Mouse (Mus musculus): ENCODE measurements around the gene Olfr514. TPM values are rescaled to one million over a fixed set of nuclear protein-coding genes. Genes with fewer than 3 reads are reported as not detected.
"Not testable (repeated sequence)": the region's sequence is repeated elsewhere in the genome, so short reads cannot be mapped to it uniquely, and the experiment has no call there.

Gene Olfr514
- not detected in 2 replicates for polyA plus RNA-seq (2016; fragmentation: Nextera tagmentation; extraction: Ambion mirVana)

DNA sequence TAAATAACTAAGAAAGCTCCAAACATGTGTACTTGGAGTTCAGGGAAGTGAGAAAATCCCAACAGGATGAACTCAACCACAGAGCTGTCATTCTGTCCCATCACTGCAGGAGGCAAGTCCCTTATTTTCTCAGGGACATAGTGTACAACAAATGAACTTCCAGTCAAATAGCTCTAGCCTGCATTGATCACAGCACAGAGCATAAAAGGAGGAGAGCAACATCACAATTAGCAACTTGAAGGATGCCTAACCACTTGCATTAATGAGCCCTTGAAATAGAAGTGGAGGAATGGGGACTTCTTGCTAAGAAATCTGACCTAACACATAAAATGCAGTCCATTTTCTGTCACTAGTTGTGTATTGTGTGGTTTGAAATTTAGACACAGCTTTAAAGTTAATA, at the start of gene Olfr514:
Olfr514 (minus strand) TSS at position 101 of the 400 bp plus-strand sequence.
- Histone ChIP-seq H3K27ac (no peak within 1 kb of the TSS), H3K36me3 (no peaks in the 10 kb centered on the region), H3K9ac (replicated peaks) (no peak within 1 kb of the TSS), H3K27me3 (no peaks in the 10 kb centered on the region), H3K4me3 (replicated peaks) (no peak within 1 kb of the TSS), H3K4me2 (no peak within 1 kb of the TSS), H3K4me1 (replicated peaks) (no peaks in the 10 kb centered on the region), H3K9me3 (0 out of 2 replicates have a peak, but pooled peaks cover 4% of the 10 kb centered on the region)
- ATAC-seq (ENCODE audit: insufficient number of reproducible peaks, insufficient read depth, low FRiP score, low TSS enrichment, low read depth), result no peak

DNA sequence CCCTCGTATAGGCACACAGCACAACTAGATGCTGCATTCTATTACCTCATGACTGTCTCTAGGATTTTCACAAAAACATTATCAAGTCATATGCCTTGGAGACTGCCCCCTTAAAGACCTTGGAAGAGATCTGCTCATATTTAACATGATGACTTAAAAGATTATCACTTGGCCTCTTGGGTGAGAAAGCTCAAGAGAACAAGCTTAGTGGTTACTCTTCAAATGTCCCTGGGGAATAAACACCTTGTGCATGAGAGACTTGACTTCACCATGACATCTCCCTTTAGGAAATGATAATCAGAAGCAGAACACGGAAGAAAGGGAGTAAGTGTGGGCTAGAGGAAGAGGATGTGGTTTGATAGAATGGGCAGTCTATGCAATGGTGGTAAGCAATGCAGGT, 46.5 kb upstream of the Olfr514 start, which contains the start of gene Olfr517:
Olfr517 (minus strand) TSS at position 101 of the 400 bp plus-strand sequence.
- no peak for ATAC-seq (ENCODE audit: insufficient number of reproducible peaks, insufficient read depth, low FRiP score, low TSS enrichment, low read depth)
- Histone ChIP-seq H3K36me3 (no peaks in the 10 kb centered on the region), H3K9ac (replicated peaks) (no peak within 1 kb of the TSS), H3K4me1 (replicated peaks) (no peaks in the 10 kb centered on the region), H3K27me3 (no peaks in the 10 kb centered on the region), H3K27ac (no peak within 1 kb of the TSS), H3K4me3 (replicated peaks) (no peak within 1 kb of the TSS), H3K4me2 (no peak within 1 kb of the TSS), H3K9me3 (no peaks in the 10 kb centered on the region)
- 73% methylated on average over 2 of the region's 2 CpGs for WGBS

DNA sequence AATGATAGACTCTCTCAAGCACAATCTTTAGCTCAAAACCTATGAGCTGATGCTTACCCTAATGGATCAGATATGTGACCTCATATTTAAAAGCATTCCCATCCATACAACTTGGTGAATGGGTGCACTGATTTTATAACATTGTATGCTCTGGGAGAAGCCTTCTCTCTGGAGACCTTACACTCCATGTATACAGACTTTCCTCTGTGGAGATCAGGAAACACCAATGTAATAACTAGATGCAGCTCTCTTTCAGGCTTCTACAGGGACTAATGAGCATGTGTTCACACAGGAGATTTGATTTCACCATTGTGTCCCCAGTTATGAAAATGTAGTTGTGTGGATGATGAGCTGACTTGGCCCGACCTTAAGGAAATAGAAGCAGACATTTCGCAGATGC, 24.6 kb upstream of the Olfr514 start, which contains the start of gene Olfr516:
Olfr516 (minus strand) TSS at position 101 of the 400 bp plus-strand sequence.
- Histone ChIP-seq H3K4me1 (replicated peaks) (no peaks in the 10 kb centered on the region), H3K4me3 (replicated peaks) (no peak within 1 kb of the TSS), H3K4me2 (no peak within 1 kb of the TSS), H3K9me3 (no peaks in the 10 kb centered on the region), H3K27me3 (no peaks in the 10 kb centered on the region), H3K36me3 (no peaks in the 10 kb centered on the region), H3K9ac (replicated peaks) (no peak within 1 kb of the TSS), H3K27ac (no peak within 1 kb of the TSS)
- 93% methylated on average over 2 of the region's 2 CpGs for WGBS
- ATAC-seq (ENCODE audit: insufficient number of reproducible peaks, insufficient read depth, low FRiP score, low TSS enrichment, low read depth), result no peak

DNA sequence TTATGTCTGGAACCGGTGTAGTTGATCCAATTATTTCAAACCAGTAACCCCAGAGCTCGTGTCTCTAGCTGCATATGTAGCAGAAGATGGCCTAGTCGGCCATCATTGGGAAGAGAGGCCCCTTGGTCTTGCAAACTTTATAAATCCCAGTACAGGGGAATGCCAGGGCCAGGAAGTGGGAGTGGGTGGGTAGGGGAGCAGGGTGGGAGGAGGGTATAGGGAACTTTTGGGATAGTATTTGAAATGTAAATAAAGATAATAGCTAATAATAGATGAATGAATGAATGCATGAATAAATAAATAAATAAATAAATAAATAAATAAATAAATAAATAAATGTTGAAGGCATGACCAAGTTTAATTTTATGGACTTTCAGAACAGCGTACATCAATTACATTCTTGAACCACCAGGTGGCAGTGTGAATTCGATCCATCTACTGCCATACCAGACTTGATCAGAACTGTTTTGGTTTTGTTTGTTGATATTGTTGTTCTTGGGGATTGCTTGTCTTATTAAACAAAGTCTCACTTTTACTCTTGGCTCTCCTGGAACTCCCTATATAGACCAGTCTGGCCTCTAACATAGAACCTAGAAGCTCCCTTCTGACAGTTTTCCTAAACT, 11.1 kb downstream of the Olfr514 start:
- not testable (repeated sequence) for H3K27ac ChIP-seq; ATAC-seq (ENCODE audit: insufficient number of reproducible peaks, insufficient read depth, low FRiP score, low TSS enrichment, low read depth); H3K9ac ChIP-seq (replicated peaks); H3K4me2 ChIP-seq; H3K4me3 ChIP-seq (replicated peaks); H3K36me3 ChIP-seq; H3K9me3 ChIP-seq; H3K4me1 ChIP-seq (replicated peaks); H3K27me3 ChIP-seq
- WGBS, result 48% methylated on average over 5 of the region's 5 CpGs

DNA sequence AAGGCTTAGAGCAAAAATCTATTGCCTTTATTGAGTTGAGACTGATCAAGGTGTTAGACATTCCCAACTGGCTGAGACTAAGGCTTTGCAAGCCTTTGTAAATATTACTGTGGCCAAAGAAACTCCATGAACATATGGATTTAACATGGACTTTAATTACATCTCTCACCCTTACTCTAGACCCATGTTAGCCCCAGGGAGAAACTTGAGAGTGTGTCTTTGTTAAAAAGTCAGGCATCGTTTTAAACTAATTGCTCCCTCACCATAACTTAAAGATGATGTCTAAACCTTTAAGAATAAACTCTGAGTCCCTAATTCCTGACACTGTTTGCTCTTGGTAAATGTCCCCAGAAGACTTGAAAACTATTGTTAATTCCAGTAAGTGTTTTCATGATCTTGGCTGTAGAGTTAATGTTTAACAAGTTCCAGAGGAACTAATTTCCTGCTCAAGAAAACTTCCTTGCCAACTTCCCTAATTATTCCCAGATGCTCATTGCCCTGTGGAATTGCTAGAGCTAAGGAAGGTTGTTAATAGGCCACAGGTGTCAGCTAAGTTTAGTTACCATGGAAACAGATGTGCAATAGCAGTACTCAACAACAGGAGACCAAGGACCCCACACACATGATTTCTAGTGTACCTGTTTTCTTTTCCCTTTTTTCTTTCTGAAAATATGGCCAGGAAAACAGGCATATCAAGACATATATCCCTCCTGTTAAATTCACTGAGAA, 28.4 kb downstream of the Olfr514 start:
- H3K9me3 ChIP-seq, result no peaks in the 10 kb centered on the region
- peaks cover 9% of the 10 kb centered on the region for H3K4me1 ChIP-seq (replicated peaks)
- 7% methylated on average over 1 of the region's 1 CpGs for WGBS
- no peaks in the 10 kb centered on the region for H3K27me3 ChIP-seq
- H3K4me3 ChIP-seq (replicated peaks), result no peak overlapping the region
- no peak overlapping the region for H3K4me2 ChIP-seq
- ATAC-seq (ENCODE audit: insufficient number of reproducible peaks, insufficient read depth, low FRiP score, low TSS enrichment, low read depth), result peak; percentile 93
- peak overlapping the region; percentile 88 for H3K27ac ChIP-seq
- H3K36me3 ChIP-seq, result no peaks in the 10 kb centered on the region
- no peak overlapping the region for H3K9ac ChIP-seq (replicated peaks)

Other genes starting within 250 kb of the Olfr514 start
- gene Olfr506, start 215.2 kb downstream of the Olfr514 start, polyA plus RNA-seq (2016; fragmentation: Nextera tagmentation; extraction: Ambion mirVana), result not detected in 2 replicates
- not detected in 2 replicates for gene Olfr507, start 204.2 kb downstream of the Olfr514 start, polyA plus RNA-seq (2016; fragmentation: Nextera tagmentation; extraction: Ambion mirVana)
- gene Olfr508, start 196.0 kb downstream of the Olfr514 start, polyA plus RNA-seq (2016; fragmentation: Nextera tagmentation; extraction: Ambion mirVana), result not detected in 2 replicates
- gene Olfr509, start 174.1 kb downstream of the Olfr514 start, polyA plus RNA-seq (2016; fragmentation: Nextera tagmentation; extraction: Ambion mirVana), result not detected in 2 replicates
- gene Olfr510, start 159.6 kb downstream of the Olfr514 start, polyA plus RNA-seq (2016; fragmentation: Nextera tagmentation; extraction: Ambion mirVana), result not detected in 2 replicates
- not detected in 2 replicates for gene Olfr512, start 112.7 kb downstream of the Olfr514 start, polyA plus RNA-seq (2016; fragmentation: Nextera tagmentation; extraction: Ambion mirVana)
- gene Olfr513, start 75.0 kb downstream of the Olfr514 start, polyA plus RNA-seq (2016; fragmentation: Nextera tagmentation; extraction: Ambion mirVana), result not detected in 2 replicates
- gene Olfr516, start 24.5 kb upstream of the Olfr514 start, polyA plus RNA-seq (2016; fragmentation: Nextera tagmentation; extraction: Ambion mirVana), result not detected in 2 replicates
- gene Olfr517, start 46.4 kb upstream of the Olfr514 start, polyA plus RNA-seq (2016; fragmentation: Nextera tagmentation; extraction: Ambion mirVana), result not detected in 2 replicates
- not detected in 2 replicates for gene Olfr518, start 59.0 kb upstream of the Olfr514 start, polyA plus RNA-seq (2016; fragmentation: Nextera tagmentation; extraction: Ambion mirVana)
- not detected in 2 replicates for gene Olfr519, start 68.4 kb upstream of the Olfr514 start, polyA plus RNA-seq (2016; fragmentation: Nextera tagmentation; extraction: Ambion mirVana)
- 0.61 and 0.72 TPM in 2 replicates for gene Nlrp10, start 104.2 kb upstream of the Olfr514 start, polyA plus RNA-seq (2016; fragmentation: Nextera tagmentation; extraction: Ambion mirVana)
- 91.1 and 93.7 TPM in 2 replicates for gene Eif3f, start 108.4 kb upstream of the Olfr514 start, polyA plus RNA-seq (2016; fragmentation: Nextera tagmentation; extraction: Ambion mirVana)
- gene Tub, start 124.3 kb upstream of the Olfr514 start, polyA plus RNA-seq (2016; fragmentation: Nextera tagmentation; extraction: Ambion mirVana), result 5.4 and 5.7 TPM in 2 replicates

All from limb, embryonic 12.5 days (tissue).